Mouse (Mus musculus) embryonic fibroblast, embryonic 13.5 days (primary cell): ENCODE results near the gene Ifnar1.

Experiments
- CTCF ChIP-seq: IDR thresholded peaks from 2 replicates; pipeline ENCODE4 v1.5.1; 2011; ENCODE audit warnings: mild to moderate bottlenecking, control low read depth, low read length, moderate library complexity, borderline replicate concordance; ENCODE audit not compliant: insufficient read depth
- POLR2A ChIP-seq: IDR thresholded peaks from 2 replicates; pipeline ENCODE4 v1.6.1; 2011; ENCODE audit warnings: low read depth, mild to moderate bottlenecking, control low read depth, low read length, moderate library complexity

- no peak for TF ChIP-seq CTCF
- TF ChIP-seq POLR2A: no peak
These were observed 68.6 kb downstream of the Ifnar1 start for GRCm38 (mm10) chr16:91553625-91554024.
